Mouse (Mus musculus) cerebellum, postnatal 25 days (tissue): ENCODE measurements around the gene Rbm34.
"Not testable (repeated sequence)": the region's sequence is repeated elsewhere in the genome, so short reads cannot be mapped to it uniquely, and the experiment has no call there.

Source experiments
- DNase-seq, 2 experiments: peaks; one replicate each; pipeline ENCODE4 v3.0.0; 2021; ENCODE audit warnings: mixed read lengths in 2 of 2

Gene Rbm34

DNA sequence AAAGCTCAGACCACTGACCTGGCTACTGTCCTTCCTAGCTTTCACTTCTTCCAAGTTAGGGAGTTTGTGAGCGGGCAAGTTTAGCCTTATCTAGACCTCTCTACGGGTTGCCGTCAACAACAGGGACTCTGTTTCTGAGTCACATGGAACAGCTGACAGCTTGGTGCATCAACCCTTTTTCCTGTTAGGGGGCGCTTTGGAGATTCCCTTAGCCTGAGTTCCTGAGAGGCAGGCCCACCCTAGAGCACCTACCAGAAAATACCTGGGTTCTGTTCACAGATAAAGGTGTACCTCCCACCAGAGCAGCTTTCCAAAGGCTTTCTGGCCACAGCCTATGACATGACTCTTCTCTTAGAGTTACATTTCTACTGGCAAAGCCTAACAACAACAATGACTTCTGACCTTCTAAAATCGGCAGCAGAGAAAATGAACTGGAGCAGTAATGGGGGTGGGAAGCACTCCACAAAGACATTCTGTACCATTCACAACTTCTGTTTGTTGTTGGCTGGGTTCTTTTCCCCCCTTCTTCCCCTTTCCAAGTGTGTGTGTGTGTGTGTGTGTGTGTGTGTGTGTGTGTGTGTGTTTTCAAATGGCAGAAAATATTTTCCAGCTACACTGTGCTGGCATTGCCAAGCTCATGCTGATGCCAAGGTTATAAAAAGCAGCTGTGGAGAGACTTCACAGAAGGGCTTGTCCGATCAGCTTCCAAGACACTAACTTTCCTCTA is 53.5 kb downstream of the Rbm34 start:
- no peak for DNase-seq

DNA sequence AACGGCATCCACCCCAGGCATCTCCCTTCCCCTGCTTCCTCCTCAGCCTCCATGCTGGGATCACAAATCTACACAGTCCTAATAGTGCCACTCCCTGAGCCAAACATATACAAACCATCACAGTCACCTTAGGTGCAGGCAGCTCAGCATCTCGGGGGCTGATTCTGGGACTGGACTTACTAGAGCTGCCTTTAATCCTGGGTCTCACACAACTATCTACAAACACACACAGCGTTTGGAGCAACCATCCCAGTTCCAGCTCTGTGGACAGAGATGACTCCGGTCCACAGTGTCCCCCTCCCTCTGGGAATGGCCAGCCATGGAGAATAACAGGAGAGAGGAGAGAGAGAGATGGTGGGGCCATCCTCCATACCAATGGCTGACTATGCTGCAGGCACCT is 54.3 kb downstream of the Rbm34 start:
- DNase-seq: no peak

DNA sequence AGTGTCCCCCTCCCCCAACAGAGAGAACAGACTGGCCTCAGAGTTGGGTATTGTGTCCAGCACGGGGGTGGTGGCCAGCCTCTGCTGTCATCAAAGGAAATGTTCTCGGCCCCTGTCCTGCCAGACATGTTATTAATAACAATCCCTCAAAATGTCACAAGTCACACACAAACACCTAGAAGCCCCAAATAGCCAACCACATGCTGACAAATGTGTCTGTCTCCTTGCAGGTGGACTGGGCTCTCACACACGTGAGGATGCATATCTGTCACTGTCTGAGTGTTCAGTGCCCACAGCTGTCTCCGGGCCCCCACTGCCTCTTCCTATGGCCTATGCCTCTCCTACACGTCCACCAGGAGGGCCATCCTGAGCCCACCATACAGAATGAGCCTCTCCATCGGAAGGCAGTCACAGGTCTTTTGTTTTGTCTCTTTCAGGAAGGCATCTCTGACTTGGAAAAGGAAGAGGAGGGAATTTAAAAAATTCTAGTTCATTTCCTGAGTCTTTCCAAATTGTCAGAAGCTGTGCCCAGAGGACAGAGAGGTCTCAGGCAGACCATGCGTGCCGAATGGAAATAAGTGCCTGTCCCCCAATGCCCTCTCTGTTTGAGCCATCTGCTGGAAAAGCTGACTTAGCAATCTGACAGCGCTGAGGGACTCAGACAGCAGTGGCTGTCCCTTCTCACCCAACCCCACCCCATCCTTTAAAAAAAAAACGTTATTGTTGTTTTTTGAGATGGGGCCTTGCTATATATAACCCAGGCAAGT is 56.1 kb downstream of the Rbm34 start:
- peak in 1 of 2 experiments; percentile 14 for DNase-seq

DNA sequence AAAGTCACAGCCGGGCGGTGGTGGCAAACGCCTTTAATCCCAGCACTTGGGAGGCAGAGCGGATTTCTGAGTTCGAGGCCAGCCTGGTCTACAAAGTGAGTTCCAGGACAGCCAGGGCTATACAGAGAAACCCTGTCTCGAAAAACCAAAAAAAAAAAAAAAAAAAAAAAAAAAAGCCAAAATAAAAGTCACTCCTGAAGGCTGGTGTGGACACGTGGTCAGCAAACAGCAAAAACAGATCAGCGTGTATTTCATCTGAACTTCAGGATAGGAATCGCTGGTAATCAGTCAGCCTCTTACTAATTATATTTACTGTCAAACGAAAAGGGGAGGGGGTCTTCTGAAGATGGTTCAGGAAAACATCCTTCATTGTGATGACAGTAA is 56.8 kb downstream of the Rbm34 start:
- not testable (repeated sequence) for DNase-seq

DNA sequence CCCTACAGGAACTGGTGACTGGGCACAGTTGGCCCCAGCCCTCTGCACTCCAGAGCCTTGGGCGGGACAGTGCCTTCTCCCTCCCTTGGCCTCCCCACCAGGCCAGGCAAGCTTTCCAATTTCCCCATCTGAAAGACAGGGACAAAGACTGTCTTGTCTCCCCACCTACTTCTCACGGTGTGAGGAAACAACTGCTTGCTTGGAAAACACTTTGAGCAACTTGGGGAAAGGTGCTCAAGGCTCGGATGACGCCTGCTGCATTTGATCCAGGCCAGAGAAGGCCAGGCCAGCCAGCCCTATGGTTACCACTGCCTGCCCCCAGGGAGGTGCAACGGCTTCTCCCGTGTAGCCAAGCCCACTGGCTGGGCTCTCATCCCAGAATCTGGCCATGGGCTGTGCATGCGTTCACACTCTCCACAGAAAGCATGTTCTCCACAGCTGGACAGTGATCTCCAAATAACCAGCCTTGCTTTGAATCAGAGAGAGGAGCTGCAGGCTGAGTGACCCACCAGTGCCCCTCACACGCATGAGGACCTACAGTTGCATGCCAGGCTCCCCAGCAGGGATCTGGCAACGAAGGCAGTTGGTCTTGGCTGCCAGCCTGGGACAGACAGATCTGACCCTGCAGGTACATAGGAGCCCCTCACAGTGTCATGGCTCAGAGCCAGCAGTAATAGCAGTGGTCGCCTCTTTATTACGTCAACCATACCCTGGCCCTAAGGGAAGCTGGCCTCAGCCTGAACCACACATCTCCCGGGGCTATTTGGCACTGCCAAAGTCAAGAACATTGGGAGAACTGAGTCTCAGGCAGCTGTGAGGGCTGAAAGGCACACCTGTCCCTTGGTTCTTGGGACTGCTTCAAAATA is 57.4 kb downstream of the Rbm34 start:
- peak; percentile 78 to 79 for DNase-seq

DNA sequence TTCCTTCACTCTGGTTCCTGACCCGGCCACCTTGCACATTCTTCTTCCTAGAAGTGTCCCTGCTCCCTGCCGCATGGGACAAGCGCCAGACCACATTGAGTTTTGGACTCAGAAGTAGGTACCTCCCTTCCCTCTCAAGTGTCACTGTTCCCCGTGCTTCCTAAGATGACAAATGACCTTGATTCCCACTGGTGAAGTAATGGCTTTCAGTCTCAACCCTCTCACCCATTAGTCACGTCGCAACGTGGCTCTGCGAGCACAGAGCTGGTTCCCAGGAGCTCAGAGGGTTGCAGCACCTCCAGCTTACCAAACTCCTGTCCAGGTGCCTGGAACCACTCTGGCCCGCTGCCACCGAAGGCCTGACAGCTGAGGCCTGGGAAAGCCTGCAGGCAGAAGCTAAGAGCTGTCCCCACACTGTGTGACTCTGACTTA is 61.5 kb downstream of the Rbm34 start:
- peak; percentile 37 to 54 for DNase-seq

DNA sequence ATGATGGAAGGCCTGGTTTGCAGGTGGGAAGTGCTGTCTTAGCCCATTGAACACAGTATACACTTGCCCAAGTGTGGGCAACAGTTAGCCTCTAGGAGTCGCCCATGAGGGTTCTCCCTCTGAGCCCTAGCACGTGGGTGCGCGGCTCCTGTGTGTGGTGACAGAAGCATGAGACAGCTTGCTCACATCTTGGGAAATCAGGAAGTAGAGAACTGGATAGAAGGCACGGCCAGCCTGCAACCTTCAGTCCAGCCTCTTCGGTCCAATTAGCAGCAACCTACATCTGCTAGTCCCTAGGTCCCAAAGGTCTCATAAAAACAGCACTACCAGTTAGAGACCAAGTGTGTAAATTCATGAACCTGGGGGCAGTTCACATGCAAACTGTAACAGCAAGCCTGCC is 62.1 kb downstream of the Rbm34 start:
- DNase-seq: no peak

DNA sequence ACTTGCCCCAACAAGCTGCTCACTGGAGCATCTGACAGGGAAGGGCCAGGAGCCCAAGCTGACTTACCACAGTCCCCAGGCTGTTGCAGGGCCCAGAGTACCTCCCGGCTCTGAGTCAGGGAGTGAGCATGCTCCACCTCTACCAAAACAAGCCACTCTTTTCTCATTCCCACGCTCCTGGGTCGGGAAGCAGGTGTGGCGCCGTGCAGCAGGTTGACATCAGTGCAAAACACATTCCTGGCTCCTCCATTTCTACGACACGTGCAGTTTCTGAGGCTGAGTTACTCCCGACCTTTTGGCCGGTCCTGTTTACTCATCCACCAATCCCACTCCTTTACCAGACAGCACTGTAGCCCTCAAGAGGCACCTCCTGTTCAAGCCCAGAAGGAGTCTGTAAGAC is 62.9 kb downstream of the Rbm34 start:
- DNase-seq: no peak

DNA sequence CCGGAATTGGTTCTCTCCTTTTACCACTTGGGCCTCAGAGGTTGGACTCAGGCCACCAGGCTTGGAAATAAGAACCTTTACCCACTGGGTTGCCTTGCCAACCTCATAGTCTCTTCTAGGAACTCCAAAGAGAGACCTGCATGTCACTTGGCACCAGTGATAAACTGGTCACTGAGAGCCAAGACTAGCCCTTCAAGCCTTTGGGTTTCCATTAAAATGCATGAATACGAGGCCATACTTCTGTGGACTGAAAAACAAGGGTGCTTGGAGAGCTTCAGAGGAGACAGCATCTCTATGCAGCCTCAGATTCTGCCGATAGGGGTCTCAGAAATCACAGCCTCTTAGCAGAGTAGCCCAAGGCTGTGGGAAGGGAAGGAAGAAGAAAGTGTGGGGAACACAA is 63.5 kb downstream of the Rbm34 start:
- DNase-seq: peak in 1 of 2 experiments; percentile 44

DNA sequence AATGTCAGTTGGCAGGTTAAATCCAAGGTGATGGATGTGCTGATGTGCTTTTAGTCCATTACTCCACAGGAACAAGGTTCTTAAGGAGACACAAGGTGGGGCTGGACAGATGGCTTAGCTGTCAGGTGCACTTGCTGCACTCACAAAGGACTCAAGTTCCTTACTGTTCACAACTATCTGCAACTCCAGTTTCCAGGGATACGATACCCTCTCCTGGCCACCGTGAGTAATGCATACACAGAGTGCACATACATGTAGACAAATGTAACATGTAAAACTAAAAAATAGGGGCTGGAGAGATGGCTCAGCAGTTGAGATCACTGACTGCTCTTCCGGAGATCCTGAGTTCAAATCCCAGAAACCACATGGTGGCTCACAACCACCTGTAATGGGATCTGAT is 65.5 kb downstream of the Rbm34 start:
- no peak for DNase-seq

DNA sequence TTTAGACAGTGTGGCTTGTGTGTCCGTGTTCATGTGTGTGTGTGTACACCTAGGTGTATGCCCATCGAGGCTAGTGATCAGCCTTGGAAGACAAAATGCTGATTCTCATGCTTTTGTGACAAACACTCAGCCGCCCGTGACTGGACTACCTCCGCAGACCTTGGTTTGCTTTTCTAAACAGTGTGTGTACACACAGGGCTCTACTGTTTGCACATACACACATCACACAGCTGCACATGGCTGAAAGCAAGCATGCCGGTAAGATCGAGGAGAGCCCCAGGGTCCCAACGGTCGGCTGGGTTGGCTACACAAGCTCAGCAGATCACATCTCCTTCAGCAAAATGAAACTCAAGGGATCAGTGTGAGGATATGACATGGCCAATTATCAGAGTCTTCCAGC is 66.9 kb downstream of the Rbm34 start:
- DNase-seq: no peak

DNA sequence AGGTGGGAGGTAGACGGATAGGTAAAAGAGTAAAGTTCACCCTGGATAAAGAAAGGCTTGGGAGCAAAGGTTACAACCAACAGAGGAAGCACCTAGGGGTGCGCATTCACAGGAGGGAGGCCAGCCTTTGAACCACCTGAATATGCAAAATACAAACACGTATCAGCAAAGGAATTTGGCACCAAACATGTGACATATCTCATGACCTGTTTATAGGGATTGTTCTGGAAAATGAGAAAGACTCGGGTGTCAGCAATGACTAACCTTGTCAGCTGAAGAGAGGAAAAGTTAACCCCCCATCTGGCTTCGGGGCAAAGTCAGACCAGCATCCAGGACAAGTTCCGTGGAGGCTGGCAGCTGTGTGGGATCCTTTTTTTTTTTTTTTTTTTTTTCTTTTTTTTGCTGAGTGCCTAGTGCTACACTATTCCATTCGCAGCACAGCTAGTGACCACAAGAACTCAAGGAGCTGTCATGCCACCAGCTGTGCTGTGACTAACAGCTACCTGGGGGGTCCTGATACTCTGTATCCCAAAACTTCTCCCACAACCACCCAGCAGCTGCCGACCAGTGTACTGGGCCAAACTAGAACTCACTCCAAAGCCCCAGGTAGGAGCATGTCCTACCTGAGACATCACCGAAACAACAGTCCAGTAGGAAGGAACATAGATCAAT is 67.5 kb downstream of the Rbm34 start:
- DNase-seq: no peak

DNA sequence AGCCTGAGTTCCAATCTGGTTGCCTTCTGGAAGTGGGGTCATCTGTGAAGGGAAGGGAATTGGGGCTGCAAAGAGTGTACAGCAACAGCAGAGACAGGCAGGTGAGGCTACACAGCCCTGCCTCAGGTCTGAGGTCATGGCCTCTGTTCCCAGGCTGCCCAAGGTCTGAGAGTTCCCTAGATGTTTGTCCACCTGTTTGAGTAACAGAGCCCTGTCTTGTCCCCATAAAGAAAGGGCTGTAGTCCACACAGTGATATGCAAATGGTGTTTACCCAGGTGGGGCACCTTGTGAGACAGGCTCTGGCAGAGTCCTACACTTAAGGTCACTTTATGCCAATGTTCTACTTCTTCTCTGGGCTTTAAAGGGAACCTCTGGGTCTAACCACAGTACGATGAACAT is 69.3 kb downstream of the Rbm34 start:
- DNase-seq: no peak

DNA sequence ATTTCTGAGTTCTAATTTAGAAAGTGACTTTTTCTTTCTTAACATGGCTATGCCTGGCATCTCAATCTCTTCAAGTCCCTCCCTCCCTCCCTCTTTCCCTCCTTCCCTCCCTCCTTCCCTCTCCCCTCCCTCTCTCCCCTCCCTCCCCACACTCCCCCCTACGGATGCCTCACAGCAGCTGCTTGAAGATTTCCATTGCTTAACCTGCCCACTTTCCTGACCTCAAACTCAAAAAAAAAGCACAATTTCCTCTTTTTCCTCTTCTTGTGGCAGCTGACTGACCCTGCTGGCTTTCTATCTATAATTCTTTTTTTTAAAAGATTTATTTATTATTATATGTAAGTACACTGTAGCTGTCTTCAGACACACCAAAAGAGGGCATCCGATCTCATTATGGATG is 69.8 kb downstream of the Rbm34 start:
- no peak for DNase-seq
